Mouse (Mus musculus) heart, adult 2 months (tissue): ENCODE measurements around the gene Tenm3.

Experiments used
- CTCF ChIP-seq: fragments of 200-600 bp; IDR thresholded peaks from 2 replicates; pipeline ENCODE4 v1.8.1; 2022; ENCODE audit warnings: antibody characterized with exemption, mild to moderate bottlenecking, moderate library complexity
- EP300 ChIP-seq: fragments of 200-500 bp; IDR thresholded peaks from 2 replicates; pipeline ENCODE4 v1.6.1; 2011; ENCODE audit warnings: low read depth, low read length, control low read depth; ENCODE audit not compliant: insufficient read depth
- POLR2A ChIP-seq: fragments of 200-500 bp; IDR thresholded peaks from 2 replicates; pipeline ENCODE4 v1.6.1; 2011; ENCODE audit warnings: mild to moderate bottlenecking, low read depth, low read length, control low read depth; ENCODE audit not compliant: insufficient read depth

DNA sequence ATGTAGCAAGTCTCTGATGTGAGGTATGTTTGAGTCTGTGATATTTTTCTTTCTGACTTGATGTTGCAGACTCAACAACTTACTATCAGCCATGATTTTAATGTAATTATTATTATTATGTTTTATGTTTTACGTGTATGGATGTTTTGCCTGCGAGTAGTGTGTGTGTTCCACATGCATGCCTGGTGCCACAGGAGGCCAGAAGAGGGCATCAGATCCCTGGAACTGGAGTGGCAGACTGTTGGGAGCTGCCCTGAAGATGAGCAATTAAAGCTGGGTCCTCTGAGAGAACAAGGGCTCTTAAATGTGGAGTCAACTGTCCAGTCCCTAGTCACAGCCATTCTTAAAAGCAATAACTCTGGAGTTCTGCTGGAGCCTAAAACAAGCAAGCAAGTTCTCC is 564.4 kb downstream of the Tenm3 start:
- TF ChIP-seq CTCF: peak; percentile 37
- no peak for TF ChIP-seq EP300
- TF ChIP-seq POLR2A: no peak
